Mouse (Mus musculus) lung, embryonic 15.5 days (tissue): ENCODE results near the gene Anks1. TPM values are rescaled to one million over a fixed set of nuclear protein-coding genes. Genes with fewer than 3 reads are reported as not detected.
A peak's percentile ranks its signal among the peaks of the same experiment; 100 is the strongest.

Experiments
- ATAC-seq: fragments of 200-750 bp; cut with Nextera tagmentation; 2 replicates; pipeline ENCODE4 v1.8.0; 2017; ENCODE audit warnings: moderate number of reproducible peaks, borderline replicate concordance; ENCODE audit not compliant: low FRiP score, low TSS enrichment; ENCODE audit errors: extremely low read depth
- H3K27ac ChIP-seq: fragments of 300-500 bp; sonication (generic); 2 replicates; pipeline ENCODE4 v1.5.1; 2015; ENCODE audit warnings: moderate library complexity, mild to moderate bottlenecking, inconsistent platforms
- H3K27me3 ChIP-seq: fragments of 300-500 bp; sonication (generic); 2 replicates; pipeline ENCODE4 v1.6.1; 2015; ENCODE audit warnings: inconsistent platforms
- H3K36me3 ChIP-seq: fragments of 300-500 bp; sonication (generic); 2 replicates; pipeline ENCODE4 v1.6.1; 2015; ENCODE audit warnings: inconsistent platforms
- H3K4me1 ChIP-seq: fragments of 300-500 bp; sonication (generic); 2 replicates; pipeline ENCODE4 v1.6.1; 2015; ENCODE audit warnings: inconsistent platforms
- H3K4me2 ChIP-seq: fragments of 300-500 bp; sonication (generic); 2 replicates; pipeline ENCODE4 v1.6.1; 2015; ENCODE audit warnings: inconsistent platforms, mild to moderate bottlenecking, moderate library complexity
- H3K4me3 ChIP-seq: fragments of 300-500 bp; sonication (generic); 2 replicates; pipeline ENCODE4 v1.5.1; 2015; ENCODE audit warnings: mild to moderate bottlenecking, inconsistent platforms
- H3K9ac ChIP-seq: fragments of 300-500 bp; sonication (generic); 2 replicates; pipeline ENCODE4 v1.6.1; 2015; ENCODE audit warnings: inconsistent platforms
- H3K9me3 ChIP-seq: fragments of 300-500 bp; sonication (generic); 2 replicates; pipeline ENCODE4 v1.6.1; 2016; ENCODE audit warnings: inconsistent platforms
- WGBS: fragments of 180-500 bp; shearing (Covaris S2); methylation state at CpG from one replicate; pipeline ENCODE4 v1.1.7; 2015; 5-methylcytosine and 5-hydroxymethylcytosine counted together
- polyA plus RNA-seq: library from polyadenylated mRNA; unstranded; fragments of >200 nt; fragmentation: Nextera tagmentation; extraction: Ambion mirVana; gene quantifications from 2 replicates; pipeline ENCODE4 v1.2.1, GENCODE M21; 2015

Gene Anks1
- polyA plus RNA-seq, 1 experiment from 2014 or later: 19.3 TPM

GRCm38 (mm10) chr17:28087430-28087829 is 178.3 kb downstream of the Anks1 start:
- ATAC-seq: no peak
- no peaks in the 10 kb centered on the region for H3K36me3 ChIP-seq
- peaks cover 20% of the 10 kb centered on the region for H3K4me1 ChIP-seq
- no peak overlapping the region for H3K4me2 ChIP-seq
- no peak overlapping the region for H3K9ac ChIP-seq
- H3K27ac ChIP-seq: peak overlapping the region; percentile 33; the same call in 1 of the 2 replicates
- H3K4me3 ChIP-seq: no peak overlapping the region
- WGBS: 28% methylated on average over 5 of the region's 5 CpGs
- peaks cover 3% of the 10 kb centered on the region; the same call in 1 of the 2 replicates for H3K27me3 ChIP-seq
- no peaks in the 10 kb centered on the region for H3K9me3 ChIP-seq

DNA sequence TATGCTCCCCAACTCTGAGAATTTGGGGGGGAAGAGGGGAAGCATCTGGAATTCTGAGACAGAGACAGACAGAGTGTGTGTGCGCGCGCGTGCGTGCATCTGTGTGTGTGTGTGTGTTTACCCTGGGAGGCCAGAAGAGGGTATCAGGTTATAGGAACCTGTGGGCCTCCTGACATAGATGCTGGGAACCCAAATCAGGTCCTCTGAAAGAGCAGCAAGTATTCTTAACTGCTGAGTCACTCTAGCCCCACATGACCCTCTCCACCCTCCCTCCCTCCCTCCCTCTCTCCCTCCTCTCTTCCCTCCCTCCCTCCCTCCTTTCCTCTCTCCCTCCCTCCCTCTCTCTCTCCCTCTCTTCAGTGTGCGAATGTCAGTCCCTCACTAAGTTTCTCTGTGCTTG is 179.6 kb downstream of the Anks1 start:
- Histone ChIP-seq H3K36me3 (no peaks in the 10 kb centered on the region), H3K9ac (no peak overlapping the region), H3K4me3 (no peak overlapping the region), H3K4me2 (no peak overlapping the region), H3K27ac (no peak overlapping the region), H3K27me3 (peaks cover 2% of the 10 kb centered on the region; the same call in 1 of the 2 replicates), H3K9me3 (no peaks in the 10 kb centered on the region), H3K4me1 (peaks cover 14% of the 10 kb centered on the region)
- 85% methylated on average over 6 of the region's 6 CpGs for WGBS
- ATAC-seq: no peak

GRCm38 (mm10) chr17:28092297-28092696 is 183.2 kb downstream of the Anks1 start:
- no peak for ATAC-seq
- Histone ChIP-seq H3K36me3 (no peaks in the 10 kb centered on the region), H3K9ac (no peak overlapping the region), H3K27me3 (no peaks in the 10 kb centered on the region), H3K27ac (no peak overlapping the region), H3K4me1 (peaks cover 4% of the 10 kb centered on the region; the same call in 1 of the 2 replicates), H3K9me3 (peaks cover 3% of the 10 kb centered on the region; the same call in 1 of the 2 replicates), H3K4me2 (no peak overlapping the region), H3K4me3 (no peak overlapping the region)
- WGBS: 89% methylated on average over 2 of the region's 2 CpGs

- H3K4me2 ChIP-seq: no peak overlapping the region
- no peak overlapping the region for H3K9ac ChIP-seq
- H3K27ac ChIP-seq: no peak overlapping the region
- ATAC-seq: no peak
- H3K4me1 ChIP-seq: peaks cover 4% of the 10 kb centered on the region; the same call in 1 of the 2 replicates
- H3K36me3 ChIP-seq: no peaks in the 10 kb centered on the region
- peaks cover 3% of the 10 kb centered on the region; the same call in 1 of the 2 replicates for H3K9me3 ChIP-seq
- no peaks in the 10 kb centered on the region for H3K27me3 ChIP-seq
- 81% methylated on average over 3 of the region's 3 CpGs for WGBS
- no peak overlapping the region for H3K4me3 ChIP-seq
These were observed 184.7 kb downstream of the Anks1 start for GRCm38 (mm10) chr17:28093837-28094236.

DNA sequence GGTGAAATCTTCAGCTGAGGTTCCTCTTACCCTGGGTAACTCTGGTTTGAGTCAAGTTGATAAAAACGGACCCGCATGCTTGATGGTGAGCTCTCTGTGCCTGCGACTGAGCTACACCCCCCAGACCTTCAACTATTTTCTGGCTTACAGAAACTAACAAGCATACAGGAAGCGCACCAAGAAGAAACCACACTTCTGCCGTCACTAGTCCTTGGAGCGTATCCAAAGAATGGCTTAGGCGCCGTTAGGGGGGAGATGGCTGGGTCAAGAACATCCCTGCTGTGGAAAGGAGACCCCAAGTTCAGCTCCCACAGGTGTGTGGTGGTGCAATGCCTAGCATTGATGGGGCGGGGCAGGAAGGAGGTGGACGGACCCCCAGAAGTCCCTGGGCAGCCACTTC is 187.3 kb downstream of the Anks1 start:
- Histone ChIP-seq H3K4me1 (peaks cover 5% of the 10 kb centered on the region; the same call in 1 of the 2 replicates), H3K27ac (no peak overlapping the region), H3K4me3 (no peak overlapping the region), H3K27me3 (no peaks in the 10 kb centered on the region), H3K9ac (no peak overlapping the region), H3K36me3 (no peaks in the 10 kb centered on the region), H3K9me3 (peaks cover 3% of the 10 kb centered on the region; the same call in 1 of the 2 replicates), H3K4me2 (no peak overlapping the region)
- ATAC-seq: no peak
- 53% methylated on average over 10 of the region's 10 CpGs for WGBS

GRCm38 (mm10) chr17:28097308-28097707 is 188.2 kb downstream of the Anks1 start:
- Histone ChIP-seq H3K27ac (no peak overlapping the region), H3K4me3 (no peak overlapping the region), H3K9ac (no peak overlapping the region), H3K4me2 (no peak overlapping the region), H3K4me1 (peaks cover 13% of the 10 kb centered on the region), H3K36me3 (no peaks in the 10 kb centered on the region), H3K27me3 (no peaks in the 10 kb centered on the region), H3K9me3 (peaks cover 3% of the 10 kb centered on the region; the same call in 1 of the 2 replicates)
- 75% methylated on average over 13 of the region's 13 CpGs for WGBS
- no peak for ATAC-seq

- no peak for ATAC-seq
- Histone ChIP-seq H3K9ac (no peak overlapping the region), H3K36me3 (no peaks in the 10 kb centered on the region), H3K27me3 (no peaks in the 10 kb centered on the region), H3K27ac (no peak overlapping the region), H3K4me3 (no peak overlapping the region), H3K9me3 (no peaks in the 10 kb centered on the region; the same call in 1 of the 2 replicates), H3K4me1 (peaks cover 13% of the 10 kb centered on the region), H3K4me2 (no peak overlapping the region)
- WGBS: 65% methylated on average over 3 of the region's 3 CpGs
These were observed 190.0 kb downstream of the Anks1 start for GRCm38 (mm10) chr17:28099086-28099485.

GRCm38 (mm10) chr17:28100669-28101068 is 191.6 kb downstream of the Anks1 start:
- Histone ChIP-seq H3K4me2 (no peak overlapping the region), H3K27ac (no peak overlapping the region), H3K27me3 (no peaks in the 10 kb centered on the region), H3K36me3 (no peaks in the 10 kb centered on the region), H3K9me3 (no peaks in the 10 kb centered on the region), H3K9ac (no peak overlapping the region), H3K4me1 (peaks cover 13% of the 10 kb centered on the region), H3K4me3 (no peak overlapping the region)
- ATAC-seq: no peak
- 72% methylated on average over 1 of the region's 1 CpGs for WGBS

GRCm38 (mm10) chr17:28101284-28101887 is 192.3 kb downstream of the Anks1 start:
- H3K4me2 ChIP-seq: no peak overlapping the region
- no peak overlapping the region for H3K4me3 ChIP-seq
- H3K9ac ChIP-seq: no peak overlapping the region
- no peaks in the 10 kb centered on the region for H3K27me3 ChIP-seq
- ATAC-seq: no peak
- no peaks in the 10 kb centered on the region for H3K9me3 ChIP-seq
- H3K27ac ChIP-seq: no peak overlapping the region
- no peaks in the 10 kb centered on the region for H3K36me3 ChIP-seq
- H3K4me1 ChIP-seq: peaks cover 12% of the 10 kb centered on the region
- 28% methylated on average over 12 of the region's 12 CpGs for WGBS

DNA sequence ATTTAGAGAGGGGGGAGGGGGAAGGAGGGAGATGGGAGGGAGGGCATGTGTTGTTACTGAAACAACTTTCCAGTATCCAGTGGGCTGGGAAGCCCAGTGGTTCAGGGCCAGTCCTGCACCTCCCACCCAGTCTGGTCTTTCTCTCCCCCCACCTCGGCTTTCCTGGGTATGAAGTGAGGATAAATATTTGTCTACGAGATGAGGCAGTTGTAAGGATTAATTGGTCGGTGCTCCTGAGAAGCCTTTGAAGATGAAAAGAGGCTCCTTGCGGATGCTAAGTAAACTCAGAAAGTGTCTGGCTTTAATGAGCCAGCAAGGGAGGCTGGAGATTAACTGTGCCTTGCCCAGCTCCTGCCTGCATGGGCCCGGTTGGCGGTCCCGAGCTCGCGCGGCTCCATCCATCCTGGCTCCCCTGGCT is 192.8 kb downstream of the Anks1 start:
- Histone ChIP-seq H3K36me3 (no peaks in the 10 kb centered on the region), H3K9me3 (no peaks in the 10 kb centered on the region), H3K4me2 (no peak overlapping the region), H3K27me3 (no peaks in the 10 kb centered on the region), H3K4me1 (peaks cover 9% of the 10 kb centered on the region), H3K9ac (no peak overlapping the region), H3K27ac (no peak overlapping the region), H3K4me3 (no peak overlapping the region)
- no peak for ATAC-seq
- 12% methylated on average over 10 of the region's 10 CpGs for WGBS

DNA sequence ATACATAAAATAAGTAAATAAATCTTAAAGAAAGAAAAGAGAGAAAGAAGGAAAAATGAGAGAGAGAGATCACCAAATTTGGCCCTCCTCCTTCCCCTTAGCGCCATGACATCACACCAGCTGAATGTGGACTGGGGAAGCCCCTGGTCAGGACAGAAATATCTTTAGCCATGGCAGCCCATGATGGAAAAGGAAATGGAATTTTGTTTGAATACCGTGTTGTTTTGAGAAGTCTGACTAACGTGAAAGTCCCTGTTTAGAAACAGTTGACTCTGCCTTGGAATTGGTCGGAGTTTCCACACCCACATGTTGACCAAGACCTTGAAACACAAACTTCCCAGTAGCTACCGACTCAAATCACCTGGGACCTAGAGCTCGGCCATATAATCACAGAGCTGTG is 195.3 kb downstream of the Anks1 start:
- WGBS: 65% methylated on average over 6 of the region's 6 CpGs

DNA sequence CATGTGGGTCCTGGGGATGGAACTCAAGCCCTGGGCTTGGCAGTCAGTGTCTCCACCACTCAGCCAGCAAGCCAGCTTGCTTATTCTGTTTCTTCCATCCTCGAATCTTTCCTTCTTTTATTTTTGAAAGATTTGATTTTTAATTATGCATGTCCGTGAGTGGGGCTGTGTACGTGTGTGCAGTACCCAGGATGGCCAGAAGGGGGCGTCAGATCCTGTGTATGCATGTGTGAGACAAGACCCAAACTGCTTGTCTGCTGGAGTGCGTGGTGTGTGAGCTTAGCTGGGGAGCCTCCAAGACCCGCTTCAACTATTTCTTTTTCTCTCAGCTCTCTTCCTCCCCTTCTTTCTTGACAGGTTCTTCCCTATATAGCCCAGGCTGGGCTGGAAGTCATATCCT is 197.2 kb downstream of the Anks1 start:
- no peaks in the 10 kb centered on the region for H3K36me3 ChIP-seq
- peaks cover 8% of the 10 kb centered on the region for H3K4me1 ChIP-seq
- ATAC-seq: 0 out of 2 replicates have a peak, but pooled peaks have one; percentile 41
- no peak overlapping the region for H3K4me2 ChIP-seq
- 77% methylated on average over 6 of the region's 6 CpGs for WGBS
- no peak overlapping the region for H3K9ac ChIP-seq
- no peak overlapping the region for H3K27ac ChIP-seq
- H3K4me3 ChIP-seq: no peak overlapping the region
- H3K27me3 ChIP-seq: no peaks in the 10 kb centered on the region
- no peaks in the 10 kb centered on the region for H3K9me3 ChIP-seq

More for the DNA sequence above, 195.3 kb downstream of the Anks1 start:
- no peaks in the 10 kb centered on the region for H3K9me3 ChIP-seq
- H3K27me3 ChIP-seq: no peaks in the 10 kb centered on the region
- H3K4me1 ChIP-seq: peaks cover 9% of the 10 kb centered on the region
- no peak overlapping the region for H3K27ac ChIP-seq
- H3K4me3 ChIP-seq: no peak overlapping the region
- no peaks in the 10 kb centered on the region for H3K36me3 ChIP-seq
- no peak overlapping the region for H3K9ac ChIP-seq
- H3K4me2 ChIP-seq: no peak overlapping the region
- ATAC-seq: no peak
